9 mouse cellular contexts compared by ENCODE assay signal in genomic region chr6:124913214-124913613, GRCm38 (mm10). TPM values are rescaled to one million over a fixed set of nuclear protein-coding genes. Genes with fewer than 3 reads are reported as not detected.
A peak's percentile ranks its signal among the peaks of the same experiment; 100 is the strongest.
DNase-seq lines count a peak whose midpoint lies in the region; ATAC-seq and TF ChIP-seq lines count a peak whose summit lies in the region.
"Had no signal": no experiment of that assay in that cellular context is flagged by ENCODE, and none has a peak within 500 bp of the region (broad histone marks: within the 10 kb centered on the region; RNA-seq: fewer than 3 reads in every experiment).

No protein-coding gene starts in this region.

- no peak for ATAC-seq in kidney, postnatal 0 days (replicated peaks; ENCODE audit: low FRiP score, low read depth)
- ATAC-seq in hindbrain, embryonic 13.5 days (ENCODE audit: low FRiP score) = no peak
- ATAC-seq in midbrain, embryonic 16.5 days = no peak
- no peak for ATAC-seq in erythroid progenitor cell, adult 5-6 weeks (replicated peaks; ENCODE audit: low FRiP score, poor library complexity, severe bottlenecking)

- peaks cover 20% of the 10 kb centered on the region for H3K36me3 ChIP-seq in kidney, postnatal 0 days (ENCODE audit: insufficient read depth, low read length)
- peaks cover 29% of the 10 kb centered on the region for H3K36me3 ChIP-seq in hindbrain, embryonic 13.5 days
- H3K36me3 ChIP-seq in midbrain, embryonic 16.5 days (ENCODE audit: control insufficient read depth, insufficient read depth, low read length) = peaks cover 14% of the 10 kb centered on the region

- H3K9ac ChIP-seq in kidney, postnatal 0 days (ENCODE audit: low read depth, low read length) = no peak overlapping the region
- peak overlapping the region; percentile 100; the same call in 1 of the 2 replicates for H3K9ac ChIP-seq in hindbrain, embryonic 13.5 days
- H3K9ac ChIP-seq in midbrain, embryonic 16.5 days (ENCODE audit: low read depth, low read length) = no peak overlapping the region

- DNase-seq in kidney, postnatal 0 days (ENCODE audit: low spot score) = no peak
- DNase-seq in kidney, adult 8-10 months = no peak
- DNase-seq in brain, adult 2 months (ENCODE audit: low read depth, low spot score) = peak; percentile 49
- no peak for DNase-seq in kidney, adult 18-20 months
- DNase-seq: gastrocnemius, adult 2 months; lung, postnatal 10 days had no signal

- no peaks in the 10 kb centered on the region for H3K9me3 ChIP-seq in kidney, postnatal 0 days (replicated peaks; ENCODE audit: low read length)
- H3K9me3 ChIP-seq in hindbrain, embryonic 13.5 days = no peaks in the 10 kb centered on the region
- no peaks in the 10 kb centered on the region for H3K9me3 ChIP-seq in midbrain, embryonic 16.5 days (replicated peaks; ENCODE audit: control insufficient read depth, low read length, poor library complexity, severe bottlenecking)

- H3K4me3 ChIP-seq in kidney, postnatal 0 days (replicated peaks; ENCODE audit: low read depth, low read length) = no peak overlapping the region
- no peak overlapping the region for H3K4me3 ChIP-seq in hindbrain, embryonic 13.5 days
- no peak overlapping the region for H3K4me3 ChIP-seq in midbrain, embryonic 16.5 days (ENCODE audit: low read depth, low read length)
- H3K4me3 ChIP-seq: gastrocnemius, adult 2 months had no signal

- 0 out of 2 replicates have a peak overlapping the region, but pooled peaks have one; percentile 13 for H3K27ac ChIP-seq in kidney, postnatal 0 days
- H3K27ac ChIP-seq in hindbrain, embryonic 13.5 days = peak overlapping the region; percentile 100
- peak overlapping the region; percentile 100; the same call in 1 of the 2 replicates for H3K27ac ChIP-seq in midbrain, embryonic 16.5 days (ENCODE audit: low read length)
- H3K27ac ChIP-seq: gastrocnemius, adult 2 months had no signal

- H3K4me2 ChIP-seq in kidney, postnatal 0 days (ENCODE audit: low read length) = no peak overlapping the region
- 0 out of 2 replicates have a peak overlapping the region, but pooled peaks have one; percentile 100 for H3K4me2 ChIP-seq in hindbrain, embryonic 13.5 days
- H3K4me2 ChIP-seq in midbrain, embryonic 16.5 days (ENCODE audit: low read length) = no peak overlapping the region

- peaks cover 31% of the 10 kb centered on the region for H3K4me1 ChIP-seq in kidney, postnatal 0 days (replicated peaks; ENCODE audit: insufficient read depth, low read length)
- peaks cover 62% of the 10 kb centered on the region for H3K4me1 ChIP-seq in hindbrain, embryonic 13.5 days (replicated peaks)
- H3K4me1 ChIP-seq in midbrain, embryonic 16.5 days (ENCODE audit: control insufficient read depth, insufficient read depth, low read length) = peaks cover 31% of the 10 kb centered on the region

- no peak for TF ChIP-seq CTCF in kidney, postnatal 0 days (IDR thresholded peaks at IDR 0.05; ENCODE audit: low read depth)

- no peaks in the 10 kb centered on the region for H3K27me3 ChIP-seq in kidney, postnatal 0 days (ENCODE audit: insufficient read depth, low read length)
- peaks cover 11% of the 10 kb centered on the region; the same call in 1 of the 2 replicates for H3K27me3 ChIP-seq in hindbrain, embryonic 13.5 days
- H3K27me3 ChIP-seq in midbrain, embryonic 16.5 days (ENCODE audit: control insufficient read depth, insufficient read depth, low read depth, low read length) = no peaks in the 10 kb centered on the region

- 61% methylated on average over 6 of the region's 6 CpGs for WGBS in kidney, postnatal 0 days
- 72% methylated on average over 6 of the region's 6 CpGs for WGBS in hindbrain, embryonic 13.5 days
- 63% methylated on average over 6 of the region's 6 CpGs for WGBS in midbrain, embryonic 16.5 days

RNA-seq across cellular contexts. Expression of gene Lag3, which starts 1.7 kb away (rescaled TPM):
- 2.5 and 2.9 TPM in 2 replicates for polyA plus RNA-seq in kidney, postnatal 0 days (2015; fragmentation: Nextera tagmentation; extraction: Ambion mirVana)
- polyA plus RNA-seq in hindbrain, embryonic 13.5 days (2015; fragmentation: Nextera tagmentation; extraction: Ambion mirVana) = 2.4 and 2.6 TPM in 2 replicates
- 2.5 and 3.9 TPM in 2 replicates for polyA plus RNA-seq in midbrain, embryonic 16.5 days (2015; fragmentation: Nextera tagmentation; extraction: Ambion mirVana)
- total RNA-seq in erythroid progenitor cell, adult 5-6 weeks (2015; ENCODE audit: low replicate concordance) = 1.8 TPM in 1 of 2 replicates, not detected in the other
- 0.90 TPM in 1 of 2 replicates, not detected in the other for total RNA-seq in erythroid progenitor cell, adult 5-6 weeks (2017; ENCODE audit: low replicate concordance)

RNA-seq across cellular contexts. Expression of gene Ptms, which starts 6.7 kb away (rescaled TPM):
- polyA plus RNA-seq in kidney, postnatal 0 days (2015; fragmentation: Nextera tagmentation; extraction: Ambion mirVana) = 359 and 399 TPM in 2 replicates
- polyA plus RNA-seq in hindbrain, embryonic 13.5 days (2015; fragmentation: Nextera tagmentation; extraction: Ambion mirVana) = 744 and 801 TPM in 2 replicates
- 700 and 743 TPM in 2 replicates for polyA plus RNA-seq in midbrain, embryonic 16.5 days (2015; fragmentation: Nextera tagmentation; extraction: Ambion mirVana)
- total RNA-seq in erythroid progenitor cell, adult 5-6 weeks (2015; ENCODE audit: low replicate concordance) = 15.5 and 20.5 TPM in 2 replicates
- total RNA-seq in erythroid progenitor cell, adult 5-6 weeks (2017; ENCODE audit: low replicate concordance) = 7.9 and 18.6 TPM in 2 replicates

RNA-seq across cellular contexts. Expression of gene Mlf2, which starts 18.0 kb away (rescaled TPM):
- 348 and 352 TPM in 2 replicates for polyA plus RNA-seq in kidney, postnatal 0 days (2015; fragmentation: Nextera tagmentation; extraction: Ambion mirVana)
- polyA plus RNA-seq in hindbrain, embryonic 13.5 days (2015; fragmentation: Nextera tagmentation; extraction: Ambion mirVana) = 481 and 505 TPM in 2 replicates
- polyA plus RNA-seq in midbrain, embryonic 16.5 days (2015; fragmentation: Nextera tagmentation; extraction: Ambion mirVana) = 543 and 556 TPM in 2 replicates
- total RNA-seq in erythroid progenitor cell, adult 5-6 weeks (2015; ENCODE audit: low replicate concordance) = 44.0 and 45.3 TPM in 2 replicates
- 18.5 and 42.2 TPM in 2 replicates for total RNA-seq in erythroid progenitor cell, adult 5-6 weeks (2017; ENCODE audit: low replicate concordance)

RNA-seq across cellular contexts. Expression of gene Cd4, which starts 25.2 kb away (rescaled TPM):
- 0.24 and 0.28 TPM in 2 replicates for polyA plus RNA-seq in kidney, postnatal 0 days (2015; fragmentation: Nextera tagmentation; extraction: Ambion mirVana)
- polyA plus RNA-seq in hindbrain, embryonic 13.5 days (2015; fragmentation: Nextera tagmentation; extraction: Ambion mirVana) = 0.14 and 0.19 TPM in 2 replicates
- 0.11 TPM in 1 of 2 replicates, not detected in the other for polyA plus RNA-seq in midbrain, embryonic 16.5 days (2015; fragmentation: Nextera tagmentation; extraction: Ambion mirVana)
- total RNA-seq in erythroid progenitor cell, adult 5-6 weeks (2015; ENCODE audit: low replicate concordance) = 4.3 and 12.2 TPM in 2 replicates
- total RNA-seq in erythroid progenitor cell, adult 5-6 weeks (2017; ENCODE audit: low replicate concordance) = 5.0 and 6.8 TPM in 2 replicates
- total RNA-seq: gastrocnemius, adult 2 months had no signal

RNA-seq across cellular contexts. Expression of gene Gpr162, which starts 49.4 kb away (rescaled TPM):
- polyA plus RNA-seq in kidney, postnatal 0 days (2015; fragmentation: Nextera tagmentation; extraction: Ambion mirVana) = 1.5 and 2.2 TPM in 2 replicates
- 21.3 and 22.5 TPM in 2 replicates for polyA plus RNA-seq in hindbrain, embryonic 13.5 days (2015; fragmentation: Nextera tagmentation; extraction: Ambion mirVana)
- polyA plus RNA-seq in midbrain, embryonic 16.5 days (2015; fragmentation: Nextera tagmentation; extraction: Ambion mirVana) = 36.6 and 40.0 TPM in 2 replicates
- not detected in 2 replicates for total RNA-seq in erythroid progenitor cell, adult 5-6 weeks (2015; ENCODE audit: low replicate concordance)
- not detected in 2 replicates for total RNA-seq in erythroid progenitor cell, adult 5-6 weeks (2017; ENCODE audit: low replicate concordance)
- total RNA-seq: gastrocnemius, adult 2 months had no signal

Comparison
In these comparisons a context has a peak if more than half of its experiments do, and no peak if none do; other contexts are left out.
1. H3K27ac ChIP-seq: peak in every context shown above with its lines; median percentile 100 in hindbrain, embryonic 13.5 days; 100 in midbrain, embryonic 16.5 days; 13 in kidney, postnatal 0 days.